Mouse (Mus musculus) stomach, postnatal 0 days (tissue): ENCODE results near the gene Xlr4a. TPM values are rescaled to one million over a fixed set of nuclear protein-coding genes. Genes with fewer than 3 reads are reported as not detected.
"Not testable (repeated sequence)": the region's sequence is repeated elsewhere in the genome, so short reads cannot be mapped to it uniquely, and the experiment has no call there.

Experiments used
- ATAC-seq: fragments of 200-750 bp; cut with Nextera tagmentation; 2 replicates; pipeline ENCODE4 v1.8.0; 2017; ENCODE audit not compliant: low FRiP score, low TSS enrichment
- DNase-seq: peaks from one replicate; pipeline ENCODE4 v3.0.0-alpha.2; 2016; ENCODE audit warnings: low spot score
- H3K27ac ChIP-seq: fragments of 300-500 bp; sonication (generic); replicated peaks from 2 replicates; pipeline ENCODE4 v1.5.1; 2014; ENCODE audit warnings: mild to moderate bottlenecking, control low read depth
- H3K27me3 ChIP-seq: fragments of 300-500 bp; sonication (generic); 2 replicates; pipeline ENCODE4 v1.6.1; 2014; ENCODE audit warnings: low read length; ENCODE audit not compliant: control insufficient read depth, insufficient read depth
- H3K36me3 ChIP-seq: fragments of 300-500 bp; sonication (generic); 2 replicates; pipeline ENCODE4 v1.6.1; 2014; ENCODE audit warnings: low read length, mixed read lengths; ENCODE audit not compliant: control insufficient read depth, insufficient read depth
- H3K4me1 ChIP-seq: fragments of 300-500 bp; sonication (generic); replicated peaks from 2 replicates; pipeline ENCODE4 v1.6.1; 2014; ENCODE audit warnings: antibody characterized with exemption; ENCODE audit not compliant: control insufficient read depth, insufficient read depth
- H3K4me2 ChIP-seq: fragments of 300-500 bp; sonication (generic); replicated peaks from 2 replicates; pipeline ENCODE4 v1.6.1; 2014; ENCODE audit warnings: low read depth, mild to moderate bottlenecking, control low read depth, moderate library complexity
- H3K4me3 ChIP-seq: fragments of 300-500 bp; sonication (generic); 2 replicates; pipeline ENCODE4 v1.5.1; 2014; ENCODE audit warnings: low read depth, low read length, control low read depth
- H3K9ac ChIP-seq: fragments of 300-500 bp; sonication (generic); 2 replicates; pipeline ENCODE4 v1.6.1; 2014; ENCODE audit warnings: mild to moderate bottlenecking, low read length, control low read depth, mixed read lengths
- H3K9me3 ChIP-seq: fragments of 300-500 bp; sonication (generic); 2 replicates; pipeline ENCODE4 v1.6.1; 2016; ENCODE audit warnings: low read length; ENCODE audit not compliant: control insufficient read depth
- WGBS: fragments of 180-500 bp; shearing (Covaris S2); extraction: QIAGEN DNeasy Blood & Tissue Kit; methylation state at CpG from one replicate; pipeline ENCODE4 v1.1.7; 2014; 5-methylcytosine and 5-hydroxymethylcytosine counted together
- polyA plus RNA-seq: library from polyadenylated mRNA; unstranded; fragments of >200 nt; fragmentation: Nextera tagmentation; extraction: Ambion mirVana; gene quantifications from 2 replicates; pipeline ENCODE4 v1.2.1, GENCODE M21; 2015

Xlr4a gene
- 0.59 and 2.0 TPM in 2 replicates for polyA plus RNA-seq

- not testable (repeated sequence) for H3K27ac ChIP-seq, H3K4me2 ChIP-seq, H3K4me1 ChIP-seq, H3K9ac ChIP-seq, DNase-seq, H3K4me3 ChIP-seq, H3K36me3 ChIP-seq, H3K27me3 ChIP-seq, ATAC-seq, H3K9me3 ChIP-seq
- WGBS = 81% methylated on average over 18 of the region's 19 CpGs
These were observed at the start of gene Xlr4a for GRCm38 (mm10) chrX:73082267-73083055. Xlr4a (minus strand) TSS chrX:73082478.

DNA sequence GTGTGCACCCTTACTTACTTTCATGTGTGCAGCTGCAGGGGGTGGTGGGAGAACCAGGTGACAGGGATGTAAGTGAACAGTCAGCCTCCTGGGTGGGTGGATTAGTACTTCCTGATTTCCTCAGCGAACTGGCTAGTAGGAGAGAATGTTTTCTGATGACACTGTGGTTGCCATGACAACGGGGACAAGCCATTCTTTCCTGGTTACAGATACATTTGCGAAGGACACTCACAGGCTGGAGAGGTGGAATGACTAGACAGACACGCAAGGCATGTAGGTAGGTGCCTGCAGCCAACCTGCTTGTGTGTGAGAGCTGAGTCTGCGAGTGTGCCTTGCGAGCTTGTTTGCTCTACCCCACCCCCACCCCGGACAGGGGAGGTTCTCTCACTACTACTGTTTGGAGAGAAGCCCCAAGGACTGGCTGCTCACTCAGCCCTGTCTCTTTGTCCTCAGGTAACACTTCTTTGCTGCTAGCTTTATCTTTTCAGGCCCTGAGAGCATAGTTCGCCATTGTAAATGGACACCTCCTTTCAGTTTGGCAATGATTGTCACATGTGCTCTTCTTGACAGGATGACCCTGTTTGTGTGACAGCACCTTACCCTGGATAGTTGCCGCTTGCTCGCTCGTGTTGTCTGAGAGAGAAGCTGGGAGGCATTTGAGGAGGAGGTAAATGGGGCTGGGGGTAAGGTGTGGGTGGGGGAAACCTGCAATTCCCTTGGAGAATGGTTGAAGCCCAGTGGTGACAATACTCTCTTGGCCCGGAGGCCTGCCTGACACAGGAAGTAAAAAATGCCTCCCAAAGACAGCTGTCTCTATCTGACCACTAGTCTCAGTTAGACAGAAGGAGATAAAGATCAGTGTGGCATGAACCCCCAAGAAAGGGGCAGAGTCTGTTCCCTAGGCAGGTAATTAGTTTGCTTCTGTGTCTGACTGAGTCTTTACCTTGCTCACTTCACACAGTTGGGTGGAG lies 40.9 kb upstream of the Xlr4a start:
- ATAC-seq = 0 out of 2 replicates have a peak, but pooled peaks have one; percentile 32
- H3K4me3 ChIP-seq, H3K4me2 ChIP-seq, H3K36me3 ChIP-seq, H3K27ac ChIP-seq, H3K9me3 ChIP-seq, H3K27me3 ChIP-seq, H3K4me1 ChIP-seq, H3K9ac ChIP-seq, DNase-seq: not testable (repeated sequence)
- WGBS = no CpG with 5 or more reads among the region's 12 CpGs

DNA sequence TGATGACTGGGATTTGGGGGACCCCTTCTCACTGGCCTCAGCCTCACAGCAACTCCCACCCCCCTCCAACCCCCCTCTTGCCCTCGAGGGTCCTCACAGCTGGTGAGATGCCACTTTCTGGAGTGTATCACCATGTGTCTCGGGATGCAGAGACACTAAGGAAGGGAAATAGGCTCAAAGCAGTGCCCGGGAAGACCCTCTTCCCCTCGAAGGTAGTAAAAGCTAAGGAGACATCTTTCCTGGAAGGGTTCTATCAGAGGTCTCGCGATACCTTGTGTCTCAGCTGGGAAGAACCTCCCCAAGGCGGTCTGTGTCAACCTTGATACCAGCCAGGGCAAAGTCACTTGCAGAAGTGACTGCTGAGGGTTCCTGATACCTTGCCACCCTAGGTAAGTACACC lies 34.5 kb upstream of the Xlr4a start, which contains the start of gene Gm14685:
Gene Gm14685, plus strand, starts transcription at position 301 of the 400 bp plus-strand sequence.
- not testable (repeated sequence) for ATAC-seq, H3K27me3 ChIP-seq, DNase-seq, H3K36me3 ChIP-seq, H3K4me1 ChIP-seq, H3K9ac ChIP-seq, H3K9me3 ChIP-seq, H3K27ac ChIP-seq, H3K4me3 ChIP-seq, H3K4me2 ChIP-seq
- WGBS = no CpG with 5 or more reads among the region's 7 CpGs

GRCm38 (mm10) chrX:73096941-73097508 lies 14.7 kb upstream of the Xlr4a start, which contains the start of gene Xlr3a:
Xlr3a (minus strand) TSS chrX:73097095.
- H3K27me3 ChIP-seq, H3K27ac ChIP-seq, H3K36me3 ChIP-seq, H3K4me1 ChIP-seq, H3K4me2 ChIP-seq, ATAC-seq, H3K9ac ChIP-seq, H3K9me3 ChIP-seq, H3K4me3 ChIP-seq: not testable (repeated sequence)
- peak; percentile 12 for DNase-seq
- 73% methylated on average over 13 of the region's 13 CpGs for WGBS

DNA sequence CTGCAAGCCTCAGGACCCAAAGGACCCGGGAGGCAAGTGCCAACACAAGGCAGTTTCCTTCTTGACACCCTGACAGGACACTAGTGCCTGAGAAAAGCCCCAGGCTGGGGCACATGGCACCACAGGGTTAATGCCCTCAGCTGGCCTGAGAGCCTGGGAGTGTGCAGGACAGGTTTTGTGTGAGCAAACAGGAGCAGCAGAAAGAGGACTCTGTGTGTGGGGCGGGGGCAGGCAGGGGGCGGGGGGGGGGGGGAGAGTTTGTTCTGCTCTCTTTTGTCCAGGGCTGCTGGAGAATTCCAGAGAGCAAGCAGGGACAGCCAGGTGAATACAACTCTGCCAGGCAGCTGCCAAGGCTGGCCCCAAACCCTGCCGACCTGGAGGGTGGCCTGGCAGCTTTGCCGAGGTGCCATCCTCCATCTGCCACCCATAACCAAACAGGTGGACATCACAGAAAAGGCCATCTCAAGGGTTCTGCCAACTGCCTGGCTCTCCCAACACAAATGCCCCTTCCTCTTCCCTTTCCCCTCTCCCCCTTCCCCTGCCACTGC lies 15.4 kb downstream of the Xlr4a start:
- not testable (repeated sequence) for DNase-seq, H3K9ac ChIP-seq, H3K9me3 ChIP-seq, H3K4me1 ChIP-seq, H3K4me2 ChIP-seq, H3K27me3 ChIP-seq, H3K4me3 ChIP-seq, H3K36me3 ChIP-seq, H3K27ac ChIP-seq
- no CpG with 5 or more reads among the region's 5 CpGs for WGBS
- ATAC-seq = 0 out of 2 replicates have a peak, but pooled peaks have one; percentile 42
